Mouse (Mus musculus) brown adipose tissue, adult 24 weeks (tissue): ENCODE measurements around the gene Ccpg1. TPM values are rescaled to one million over a fixed set of nuclear protein-coding genes. Genes with fewer than 3 reads are reported as not detected.

Source experiments
- H3K27ac ChIP-seq: fragments of 200-500 bp; replicated peaks from 2 replicates; pipeline ENCODE4 v1.5.1; 2012; ENCODE audit warnings: low read depth, mild to moderate bottlenecking, low read length
- H3K4me1 ChIP-seq: fragments of 200-500 bp; 2 replicates; pipeline ENCODE4 v1.6.1; 2012; ENCODE audit warnings: low read length, mixed read lengths; ENCODE audit not compliant: control insufficient read depth, insufficient read depth, insufficient read length
- H3K4me3 ChIP-seq: fragments of 200-500 bp; 2 replicates; pipeline ENCODE4 v1.5.1; 2012; ENCODE audit warnings: low read depth, mild to moderate bottlenecking, low read length, moderate library complexity; ENCODE audit not compliant: insufficient read depth
- polyA plus RNA-seq: library from polyadenylated mRNA; stranded (reverse); fragments of >200 nt; gene quantifications from 2 replicates; pipeline ENCODE4 v1.2.4, GENCODE M21; 2012; ENCODE audit not compliant: missing spikeins, insufficient read depth, insufficient read length

Gene Ccpg1
- polyA plus RNA-seq, 1 experiment, result 64.5 TPM

- H3K27ac ChIP-seq, result no peak overlapping the region
- H3K4me1 ChIP-seq, result no peaks in the 10 kb centered on the region
- H3K4me3 ChIP-seq, result no peak overlapping the region
These were observed 62.7 kb downstream of the Ccpg1 start for GRCm38 (mm10) chr9:73047906-73048305.

GRCm38 (mm10) chr9:73048927-73049326 lies 63.7 kb downstream of the Ccpg1 start:
- H3K27ac ChIP-seq, result no peak overlapping the region
- no peaks in the 10 kb centered on the region for H3K4me1 ChIP-seq
- H3K4me3 ChIP-seq, result no peak overlapping the region

- no peaks in the 10 kb centered on the region for H3K4me1 ChIP-seq
- H3K27ac ChIP-seq, result no peak overlapping the region
- H3K4me3 ChIP-seq, result no peak overlapping the region
These were observed 64.6 kb downstream of the Ccpg1 start for GRCm38 (mm10) chr9:73049833-73050232.

DNA sequence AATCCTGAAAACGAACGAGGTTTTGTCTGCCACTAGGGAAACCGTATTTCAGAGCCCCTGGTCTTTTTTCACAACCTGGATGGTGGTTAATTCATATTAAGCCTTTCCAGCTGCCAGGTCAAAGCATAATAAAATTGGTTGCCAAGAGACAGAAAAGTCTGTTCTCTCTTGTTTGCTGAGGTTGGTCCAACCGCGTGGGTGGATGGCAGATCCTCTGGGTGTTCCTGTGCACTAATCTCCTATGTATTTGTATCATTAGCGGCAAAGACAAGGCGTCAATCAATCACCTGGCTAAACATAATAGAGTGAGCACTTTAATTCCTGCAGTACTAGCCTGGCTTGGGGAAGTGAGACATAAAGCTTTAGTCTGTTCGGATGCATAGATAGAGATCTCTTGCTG lies 65.4 kb downstream of the Ccpg1 start:
- H3K4me3 ChIP-seq, result no peak overlapping the region
- no peaks in the 10 kb centered on the region for H3K4me1 ChIP-seq
- no peak overlapping the region for H3K27ac ChIP-seq

DNA sequence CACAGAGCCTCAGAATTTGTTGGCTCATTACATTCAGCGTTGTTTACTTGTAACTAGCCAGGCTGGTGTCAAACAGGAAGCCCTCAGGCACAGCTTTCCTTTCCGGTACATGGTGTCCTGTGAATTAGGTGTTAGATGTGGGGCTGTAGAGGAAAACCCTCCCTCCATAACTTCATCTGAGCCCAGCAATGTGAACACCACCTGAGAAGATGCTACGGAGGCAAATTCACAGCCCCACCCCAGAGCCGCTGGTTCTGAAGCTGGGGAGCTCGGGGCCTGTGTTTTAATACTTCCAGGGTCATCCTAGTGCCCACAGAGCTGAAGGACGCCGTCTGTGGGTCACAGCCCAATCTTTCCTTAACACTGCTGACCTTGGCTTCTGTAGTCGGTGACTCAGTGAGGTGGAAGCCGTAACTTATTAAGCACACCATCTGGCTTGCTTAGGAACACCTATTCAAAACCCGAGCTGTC lies 70.2 kb downstream of the Ccpg1 start:
- no peak overlapping the region for H3K27ac ChIP-seq
- no peak overlapping the region for H3K4me3 ChIP-seq
- no peaks in the 10 kb centered on the region for H3K4me1 ChIP-seq

DNA sequence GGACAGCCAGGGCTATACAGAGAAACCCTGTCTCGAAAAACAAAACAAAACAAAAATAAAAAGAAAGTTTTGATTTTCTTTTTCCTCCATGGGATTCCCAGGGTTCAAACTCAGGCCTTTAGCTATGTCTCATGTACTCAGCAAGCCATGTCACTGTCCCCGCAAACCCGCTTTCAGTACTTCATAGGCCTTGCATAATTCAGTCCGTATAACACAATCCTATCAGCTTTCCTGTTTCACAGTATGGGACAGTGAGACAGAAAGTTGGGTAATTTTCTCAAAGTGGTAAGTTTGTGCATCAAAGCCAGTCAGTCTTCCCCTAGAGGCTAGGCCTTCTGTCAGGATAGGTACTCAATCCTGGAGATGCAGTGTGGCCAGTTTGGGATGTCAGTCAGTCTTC lies 74.0 kb downstream of the Ccpg1 start:
- H3K4me1 ChIP-seq, result no peaks in the 10 kb centered on the region
- no peak overlapping the region for H3K4me3 ChIP-seq
- no peak overlapping the region for H3K27ac ChIP-seq

DNA sequence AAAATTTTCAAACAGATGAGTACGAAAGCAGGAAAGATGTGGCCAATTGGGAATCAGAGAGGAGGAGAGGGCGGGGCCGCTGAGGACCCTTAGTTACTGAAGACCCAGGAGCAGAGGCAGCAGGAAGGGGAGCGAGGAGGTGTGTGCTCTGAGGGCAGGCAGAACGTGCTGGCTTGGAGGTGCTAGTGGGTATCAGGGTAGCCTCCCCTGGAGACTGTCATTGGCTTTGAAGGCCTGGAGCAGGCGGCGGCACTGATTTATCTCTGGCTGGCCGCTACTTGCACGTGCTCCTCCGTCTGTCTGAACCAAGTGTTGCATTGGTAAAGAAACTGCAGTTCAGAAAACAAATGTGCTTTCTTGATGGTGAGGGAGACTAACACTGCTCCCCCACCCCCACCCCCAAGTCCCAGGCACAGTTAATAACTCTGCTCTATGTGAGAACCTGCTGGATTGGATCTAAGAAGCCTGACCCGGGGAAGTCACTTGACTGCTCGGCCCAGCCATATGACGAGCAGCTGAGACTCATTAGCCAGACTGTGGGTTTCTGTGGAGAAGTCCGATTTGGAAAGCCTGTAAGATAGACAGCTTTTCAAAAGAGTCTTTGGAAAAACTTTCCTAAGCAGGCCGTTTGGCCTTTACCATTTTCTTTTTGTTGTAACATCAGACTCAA lies 78.5 kb downstream of the Ccpg1 start:
- H3K4me3 ChIP-seq, result no peak overlapping the region
- H3K27ac ChIP-seq, result no peak overlapping the region
- no peaks in the 10 kb centered on the region for H3K4me1 ChIP-seq

Other genes starting within 250 kb of the Ccpg1 start
- gene Prtg, start 178.6 kb upstream of the Ccpg1 start, polyA plus RNA-seq, result 0.13 TPM in 1 of 2 replicates, not detected in the other
- 2.9 and 4.0 TPM in 2 replicates for gene Pygo1, start 59.8 kb upstream of the Ccpg1 start, polyA plus RNA-seq
- gene Dyx1c1, start 26.6 kb upstream of the Ccpg1 start, polyA plus RNA-seq, result 2.1 TPM in 1 of 2 replicates, not detected in the other
- gene Gm44503, start 26.6 kb upstream of the Ccpg1 start, polyA plus RNA-seq, result not detected in 2 replicates
- gene Ccpg1os, start within 50 bp of the Ccpg1 start, polyA plus RNA-seq, result 15.8 and 19.5 TPM in 2 replicates
- 4.4 and 5.4 TPM in 2 replicates for gene Pigb, start 54.9 kb downstream of the Ccpg1 start, polyA plus RNA-seq
- 0.38 and 1.7 TPM in 2 replicates for gene Rab27a, start 59.4 kb downstream of the Ccpg1 start, polyA plus RNA-seq
- gene Khdc3, start 116.4 kb downstream of the Ccpg1 start, polyA plus RNA-seq, result not detected in 2 replicates
- gene Gm20509, start 117.0 kb downstream of the Ccpg1 start, polyA plus RNA-seq, result not detected in 2 replicates
- gene Rsl24d1, start 128.0 kb downstream of the Ccpg1 start, polyA plus RNA-seq, result 31.8 and 39.1 TPM in 2 replicates